Mouse (Mus musculus): ENCODE measurements at regions not wholly inside any gene's neighbourhood (a gene's known extent, or its start where the extent isn't known, plus 50 kb on each side); places are given as distances from the start of the nearest gene placed in this dataset.
"Not testable (repeated sequence)": the region's sequence is repeated elsewhere in the genome, so short reads cannot be mapped to it uniquely, and the experiment has no call there.

DNA sequence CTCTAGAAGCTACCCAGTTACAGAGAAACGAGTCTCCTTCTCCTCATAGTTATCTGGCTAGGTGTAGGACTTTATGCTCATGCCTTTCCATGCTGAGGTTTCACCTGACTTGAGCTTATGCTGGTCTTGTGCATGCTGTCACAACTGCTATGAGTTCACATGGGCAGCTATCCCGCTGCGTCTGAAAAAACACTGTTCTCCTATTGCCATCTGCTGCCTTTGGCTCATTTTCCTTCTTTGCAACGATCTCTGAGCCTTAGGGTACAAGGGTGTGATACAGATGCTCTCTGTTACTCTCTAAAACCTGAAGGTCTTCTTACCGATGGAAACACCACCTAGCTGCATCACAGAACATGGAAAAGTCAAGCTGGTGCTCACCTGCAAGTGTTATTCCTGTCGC is 123.9 kb upstream of the Adgra3 start:
- no peak overlapping the region for H3K27ac ChIP-seq
- no peak overlapping the region for H3K4me3 ChIP-seq
- no peak for TF ChIP-seq CTCF (conservative IDR thresholded peaks at IDR 0.05)
- no peak for DNase-seq (ENCODE audit: low spot score in 2 of 2)

DNA sequence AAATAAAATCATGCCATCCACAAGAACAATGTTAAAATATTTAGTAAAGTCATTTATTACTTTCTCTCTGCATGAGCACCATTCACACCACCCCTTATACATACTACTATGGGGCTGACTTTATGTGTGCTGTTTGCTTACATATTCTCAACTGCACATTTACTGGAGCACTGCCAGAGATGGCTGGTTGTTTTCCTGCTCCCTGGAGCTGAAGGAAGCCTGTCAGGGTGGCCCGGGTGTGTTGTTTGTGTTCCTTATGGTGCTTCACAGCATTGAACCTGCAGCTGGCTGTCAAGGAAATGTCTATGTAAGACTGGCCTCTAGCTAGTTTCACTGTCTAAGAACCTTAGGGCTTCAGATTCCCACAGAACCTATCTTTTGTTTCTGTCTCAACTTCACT is 97.8 kb upstream of the Adgra3 start:
- no peak overlapping the region for H3K4me3 ChIP-seq
- no peak for TF ChIP-seq CTCF (conservative IDR thresholded peaks at IDR 0.05)
- DNase-seq (ENCODE audit: low spot score in 2 of 2) = no peak

DNA sequence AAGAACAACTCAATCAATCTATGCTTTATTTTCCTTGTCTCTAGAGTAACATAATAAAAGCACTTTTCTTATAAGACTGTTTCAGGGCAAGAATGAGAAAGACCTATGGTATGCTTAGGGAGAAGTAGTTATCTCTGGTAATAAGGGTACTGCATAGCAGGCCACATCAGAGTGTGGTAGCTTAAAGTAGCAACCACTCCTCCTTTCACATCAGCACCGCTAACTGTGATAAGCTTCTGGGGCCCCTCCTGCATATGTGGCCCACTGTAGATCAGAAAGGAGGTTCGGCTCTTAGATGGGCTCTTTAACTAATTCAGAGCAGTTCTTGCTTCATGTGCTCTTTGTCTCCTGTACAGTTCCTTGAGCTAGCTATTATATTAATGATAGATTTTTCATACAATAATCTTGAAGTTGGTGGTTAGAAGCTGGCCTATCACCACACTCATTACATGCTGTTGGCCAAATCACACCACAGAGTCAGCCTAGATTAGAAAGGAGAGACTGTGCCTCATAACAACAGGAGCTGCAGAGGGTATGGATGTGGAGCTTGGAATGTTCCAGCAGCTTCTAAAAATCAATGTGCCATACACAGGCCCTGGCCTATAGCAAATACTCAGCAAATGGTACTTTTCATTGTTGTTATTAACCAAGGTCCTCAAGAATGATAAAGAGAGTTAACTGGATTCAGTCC is 96.5 kb upstream of the Adgra3 start:
- not testable (repeated sequence) for DNase-seq (ENCODE audit: low spot score in 2 of 2); H3K4me3 ChIP-seq; H3K27ac ChIP-seq

More for the DNA sequence above, 97.8 kb upstream of the Adgra3 start:
- H3K27ac ChIP-seq = no peak overlapping the region

DNA sequence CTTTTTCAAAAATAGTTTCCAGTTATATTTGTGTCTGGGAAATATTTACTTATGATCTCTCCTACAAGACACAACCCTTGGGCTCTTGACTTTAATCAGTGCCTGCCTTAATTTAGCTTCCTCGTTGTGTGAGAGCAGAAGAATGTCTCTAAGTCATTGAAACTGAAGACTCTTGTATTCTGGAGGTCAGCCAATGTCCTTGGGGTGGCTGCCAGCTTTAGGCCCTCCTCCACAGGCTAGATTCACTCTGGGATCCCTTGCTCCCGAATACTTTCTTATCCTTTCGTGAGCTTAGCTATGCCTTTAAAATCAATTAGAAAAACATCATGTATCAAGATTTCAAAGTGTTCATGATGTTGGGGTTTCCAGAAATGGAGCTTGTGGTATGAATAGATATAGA is 88.1 kb upstream of the Adgra3 start:
- no peak for DNase-seq (ENCODE audit: low spot score in 2 of 2)
- no peak overlapping the region for H3K27ac ChIP-seq
- no peak for TF ChIP-seq CTCF (conservative IDR thresholded peaks at IDR 0.05)
- H3K4me3 ChIP-seq = no peak overlapping the region

DNA sequence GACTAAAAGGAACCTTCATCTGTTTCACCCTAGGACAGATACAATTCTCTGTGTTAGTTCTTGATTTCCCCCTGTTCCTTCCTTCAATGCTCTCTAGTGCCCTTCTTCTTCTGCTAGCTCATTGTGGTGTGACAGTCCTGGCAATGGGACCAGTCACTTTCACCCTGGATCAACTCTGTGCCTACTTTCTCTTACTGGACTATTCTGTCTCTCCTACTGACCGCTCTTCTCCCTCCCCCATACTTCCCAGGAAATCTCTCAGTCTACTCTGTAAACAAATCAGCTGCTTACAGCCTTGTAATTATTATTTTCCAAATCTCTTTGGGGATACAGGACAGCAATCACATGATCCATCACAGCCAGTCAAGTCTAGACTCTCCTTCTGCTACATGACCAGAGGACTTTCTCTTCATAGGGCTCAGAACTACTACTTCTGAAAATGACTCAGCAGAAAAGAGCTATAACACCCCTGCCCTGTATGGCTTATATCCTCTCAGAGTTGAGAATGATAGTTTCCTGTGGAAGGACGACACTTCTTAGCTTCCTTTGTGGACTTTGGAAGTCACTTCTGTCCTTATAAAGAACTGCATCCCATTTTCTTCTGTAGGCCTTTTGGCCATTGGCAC is 86.8 kb upstream of the Adgra3 start:
- DNase-seq (ENCODE audit: low spot score in 2 of 2) = no peak
- H3K27ac ChIP-seq = no peak overlapping the region
- TF ChIP-seq CTCF (conservative IDR thresholded peaks at IDR 0.05) = no peak
- no peak overlapping the region for H3K4me3 ChIP-seq

DNA sequence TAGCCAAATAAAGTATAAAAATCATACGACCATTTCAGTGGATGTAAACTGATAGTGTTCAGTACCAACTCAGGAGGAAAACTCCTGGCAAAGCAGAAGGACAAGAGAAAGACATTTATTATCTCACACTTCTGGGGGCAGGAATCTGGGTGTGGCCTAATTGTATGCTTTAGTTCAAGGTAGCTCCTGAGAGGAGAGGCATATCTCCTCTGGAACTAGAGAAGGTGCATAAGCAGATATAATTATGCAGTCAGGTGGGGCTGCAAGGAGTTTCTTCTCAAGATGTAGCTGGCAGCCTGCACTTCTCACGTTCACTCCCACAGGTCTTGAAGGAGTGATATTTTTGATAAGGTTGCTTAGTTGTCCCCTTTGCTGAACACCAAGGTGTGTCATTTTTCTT is 71.4 kb upstream of the Adgra3 start:
- no peak for TF ChIP-seq CTCF (conservative IDR thresholded peaks at IDR 0.05)
- Histone ChIP-seq H3K4me3 (no peak overlapping the region), H3K27ac (no peak overlapping the region)
- no peak for DNase-seq (ENCODE audit: low spot score in 2 of 2)

DNA sequence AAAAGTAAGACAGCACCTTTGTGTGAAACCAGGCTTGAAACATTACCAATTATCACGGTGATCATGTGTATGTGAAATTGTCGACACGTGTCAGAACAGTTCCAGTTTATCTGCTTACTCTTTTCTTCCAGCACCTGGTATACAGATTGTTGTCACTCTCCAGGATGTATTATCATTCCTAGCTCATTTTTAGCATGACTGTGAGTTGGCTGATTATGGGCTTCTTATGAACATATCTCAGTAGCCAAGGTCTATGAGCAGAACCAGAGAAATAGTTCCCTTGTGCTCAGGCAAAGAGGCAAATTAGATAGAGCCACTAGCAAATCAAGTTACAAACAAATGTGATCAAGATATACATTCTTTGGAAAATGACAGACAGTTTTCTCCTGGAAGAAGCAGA is 70.2 kb upstream of the Adgra3 start:
- no peak for DNase-seq (ENCODE audit: low spot score in 2 of 2)
- Histone ChIP-seq H3K27ac (no peak overlapping the region), H3K4me3 (no peak overlapping the region)
- no peak for TF ChIP-seq CTCF (conservative IDR thresholded peaks at IDR 0.05)

DNA sequence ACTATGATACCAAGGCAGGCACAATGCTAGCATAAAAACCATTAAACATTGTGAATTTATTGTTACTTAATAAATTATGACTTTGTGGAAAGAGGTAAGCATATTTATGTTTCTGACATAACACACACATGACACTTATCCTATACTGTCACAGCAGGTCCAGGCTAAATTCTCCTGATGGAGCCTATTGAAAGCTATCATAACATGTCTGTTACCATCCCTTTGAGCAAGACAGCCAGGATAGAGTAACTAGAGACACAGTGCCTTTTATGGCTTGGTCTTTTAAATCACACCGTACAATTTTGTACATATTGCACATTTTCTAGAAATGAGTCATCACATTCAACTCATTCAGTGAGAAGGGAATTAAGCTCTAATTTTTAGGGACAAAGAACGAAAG is 67.8 kb upstream of the Adgra3 start:
- no peak for TF ChIP-seq CTCF (conservative IDR thresholded peaks at IDR 0.05)
- no peak overlapping the region for H3K4me3 ChIP-seq
- DNase-seq (ENCODE audit: low spot score in 2 of 2) = no peak
- H3K27ac ChIP-seq = no peak overlapping the region

DNA sequence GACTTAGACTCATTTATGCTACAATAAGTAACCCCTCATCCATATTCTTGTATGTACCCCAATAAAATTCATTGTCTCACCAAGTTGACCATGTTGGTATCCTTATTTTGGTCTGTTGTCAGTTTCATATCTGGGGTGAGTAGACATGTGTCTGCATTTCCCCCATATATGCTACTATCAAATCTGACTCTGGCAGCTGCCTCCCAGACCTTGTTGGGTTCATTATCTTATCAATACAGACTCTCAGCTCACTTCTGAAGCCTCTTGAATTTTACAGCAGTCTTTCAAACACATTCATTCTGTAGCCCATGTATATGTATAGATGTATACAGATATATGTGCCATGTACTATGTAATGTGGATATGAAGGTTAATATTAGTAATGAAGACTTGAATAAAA is 67.4 kb upstream of the Adgra3 start:
- DNase-seq (ENCODE audit: low spot score in 2 of 2) = no peak
- no peak overlapping the region for H3K27ac ChIP-seq

DNA sequence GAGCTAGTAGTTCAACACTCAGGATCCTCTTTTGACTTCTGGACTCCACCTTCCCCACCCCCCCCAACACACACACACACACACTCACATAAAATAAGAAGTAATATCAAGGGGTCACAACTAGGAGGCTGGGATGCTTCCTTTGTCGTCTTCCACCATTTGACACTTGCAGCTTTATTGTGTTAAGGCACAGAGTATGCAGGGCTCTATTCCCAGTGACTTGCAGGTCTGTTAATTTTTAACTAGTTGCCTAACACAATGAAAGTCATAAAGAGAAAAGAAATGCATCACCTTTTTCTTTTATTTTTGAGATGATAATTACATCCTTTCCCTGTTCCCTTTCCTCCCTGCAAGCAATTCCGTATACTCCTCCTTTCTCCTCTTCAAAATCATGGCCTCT is 66.9 kb upstream of the Adgra3 start:
- TF ChIP-seq CTCF (conservative IDR thresholded peaks at IDR 0.05) = no peak
- no peak overlapping the region for H3K4me3 ChIP-seq
- H3K27ac ChIP-seq = no peak overlapping the region
- no peak for DNase-seq (ENCODE audit: low spot score in 2 of 2)

More for the DNA sequence above, 67.4 kb upstream of the Adgra3 start:
- no peak overlapping the region for H3K4me3 ChIP-seq
- no peak for TF ChIP-seq CTCF (conservative IDR thresholded peaks at IDR 0.05)

DNA sequence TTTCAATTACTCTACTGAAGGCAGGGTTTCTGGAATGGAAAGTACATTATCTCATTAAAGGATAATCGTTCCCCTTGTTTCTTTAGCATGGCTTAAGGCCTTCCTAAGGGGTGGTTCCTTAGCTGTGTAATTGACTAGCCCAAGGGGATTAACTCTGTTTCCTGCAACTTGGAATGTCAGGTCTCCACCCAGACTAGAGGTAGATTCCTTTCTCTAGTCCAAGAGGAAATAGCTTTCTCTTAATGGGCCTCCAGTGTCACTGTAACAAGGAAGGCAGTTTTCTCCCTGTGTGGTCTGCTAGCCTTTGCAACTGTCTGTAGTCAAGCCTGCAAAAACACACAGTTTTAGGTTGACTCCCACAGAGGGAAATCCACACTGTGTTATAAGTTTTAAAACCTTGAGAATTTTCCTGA is 64.0 kb upstream of the Adgra3 start:
- DNase-seq (ENCODE audit: low spot score in 2 of 2) = no peak
- Histone ChIP-seq H3K27ac (no peak overlapping the region), H3K4me3 (no peak overlapping the region)
- TF ChIP-seq CTCF (conservative IDR thresholded peaks at IDR 0.05) = no peak

DNA sequence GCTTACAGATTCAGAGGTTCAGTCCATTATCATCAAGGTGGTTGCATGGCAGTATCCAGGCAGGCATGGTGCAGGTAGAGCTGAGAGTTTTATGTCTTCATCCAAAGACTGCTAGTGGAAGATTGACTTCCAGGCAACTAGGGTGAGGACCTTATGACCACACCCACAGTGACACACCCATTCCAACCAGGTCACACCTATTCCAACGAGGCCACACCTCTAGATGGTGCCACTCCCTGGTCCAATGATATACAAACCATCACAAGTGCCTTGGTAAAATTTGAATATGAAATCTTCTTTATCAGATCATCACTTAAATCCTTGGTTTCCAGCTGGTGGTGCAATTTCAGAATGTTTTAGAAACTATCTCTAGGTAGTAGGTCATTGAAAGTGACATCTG is 61.1 kb upstream of the Adgra3 start:
- DNase-seq (ENCODE audit: low spot score in 2 of 2) = no peak
- H3K27ac ChIP-seq = no peak overlapping the region
- TF ChIP-seq CTCF (conservative IDR thresholded peaks at IDR 0.05) = no peak
- H3K4me3 ChIP-seq = no peak overlapping the region

Small RNA genes in the stretch of these regions (microRNA-seq; reads per million reads assigned to microRNA genes)
- 0 reads per million in 2 experiments for gene Mir8117

Data from layer of hippocampus, adult 2 months (tissue).